Mouse (Mus musculus): ENCODE measurements around the gene Rps7. TPM values are rescaled to one million over a fixed set of nuclear protein-coding genes. Genes with fewer than 3 reads are reported as not detected.

Rps7 gene
- total RNA-seq (2012; rRNA removed) (2,570 and 2,803 TPM in 2 replicates), total RNA-seq (2014; rRNA removed) (2,791 and 3,047 TPM in 2 replicates), polyA plus RNA-seq (2012; ENCODE audit: insufficient read length, low read depth) (753 and 994 TPM in 2 replicates)

GRCm38 (mm10) chr12:28635535-28636476 is at the start of gene Rps7:
Gene Rps7, minus strand, starts transcription at chr12:28635953.
- peak within 1 kb of the TSS; percentile 63 for H3K27ac ChIP-seq (ENCODE audit: insufficient read depth, low read depth)
- peak within 1 kb of the TSS; percentile 99 for H3K4me2 ChIP-seq (ENCODE audit: insufficient read depth, low read depth, poor library complexity, severe bottlenecking)
- dilution Hi-C loops (cut with MboI; ENCODE audit: extremely low pct_ligation_motif_present, extremely low pct_unique_long_range_greater_than_20kb, low sequenced_read_pairs): no loop called here
- peaks cover 18 to 31% of the 10 kb centered on the region in 2 experiments for H3K4me1 ChIP-seq (ENCODE audit: control insufficient read depth in 1 of 2, insufficient read depth in 2 of 2)
- DNase-seq (ENCODE audit: extremely low read depth): peak; percentile 95
- peak within 1 kb of the TSS; percentile 98 to 100 (median 98) for H3K4me3 ChIP-seq (replicated peaks in 1 of 3; ENCODE audit: low read depth in 2 of 3, low read length in 2 of 3, poor library complexity in 1 of 3)
- peaks cover 35 to 42% of the 10 kb centered on the region in 2 experiments for H3K36me3 ChIP-seq (replicated peaks in 1 of 2; ENCODE audit: control insufficient read depth in 1 of 2, insufficient read depth in 1 of 2, low read length in 1 of 2)
- H3K9ac ChIP-seq (ENCODE audit: insufficient read depth, low read depth): peak within 1 kb of the TSS; percentile 99
- H3K79me2 ChIP-seq (replicated peaks; ENCODE audit: control insufficient read depth, extremely low read depth, insufficient read depth, poor library complexity, severe bottlenecking): peaks cover 33% of the 10 kb centered on the region
- H3K27me3 ChIP-seq (replicated peaks): no peaks in the 10 kb centered on the region
- in situ Hi-C loops (cut with MboI; ENCODE audit: low pct_ligation_motif_present, low pct_unique_long_range_greater_than_20kb, low sequenced_read_pairs): no loop called here
- H3K9me3 ChIP-seq (replicated peaks; ENCODE audit: low read length): no peaks in the 10 kb centered on the region
- TF ChIP-seq USF2 (conservative IDR thresholded peaks at IDR 0.05; ENCODE audit: low read depth, low read length) (no peak), MAZ (IDR thresholded peaks at IDR 0.05; ENCODE audit: low read depth, low read length) (0 out of 2 replicates have a peak, but pooled peaks have one; percentile 55), PAX5 (IDR thresholded peaks at IDR 0.05; ENCODE audit: low read length) (no peak), ZNF384 (IDR thresholded peaks at IDR 0.05; ENCODE audit: low read depth, low read length) (0 out of 2 replicates have a peak, but pooled peaks have one; percentile 16), RAD21 (IDR thresholded peaks at IDR 0.05; ENCODE audit: low read depth, low read length) (no peak), IRF4 (IDR thresholded peaks at IDR 0.05; ENCODE audit: low read depth, low read length) (peak; percentile 71; the same call in 1 of the 2 replicates), ZMIZ1 (IDR thresholded peaks at IDR 0.05; ENCODE audit: low read depth, low read length) (peak; percentile 82), ZKSCAN1 (IDR thresholded peaks at IDR 0.05; ENCODE audit: borderline replicate concordance, low read depth, low read length) (no peak), TBP (conservative IDR thresholded peaks at IDR 0.05; ENCODE audit: low read depth, low read length) (peak; percentile 98), POLR2A (IDR thresholded peaks at IDR 0.05; ENCODE audit: low read depth, low read length) (peak; percentile 96), JUND (conservative IDR thresholded peaks at IDR 0.05; ENCODE audit: low read depth, low read length) (peak; percentile 45; the same call in 1 of the 2 replicates), UBTF (IDR thresholded peaks at IDR 0.05; ENCODE audit: low read depth, low read length) (peak; percentile 80; the same call in 1 of the 2 replicates), MYC (IDR thresholded peaks at IDR 0.05; ENCODE audit: low read depth, low read length) (peak; percentile 95), ELF1 (IDR thresholded peaks at IDR 0.05; ENCODE audit: low read depth, low read length) (peak; percentile 95), MAFK (IDR thresholded peaks at IDR 0.05; ENCODE audit: insufficient replicate concordance, low read length) (no peak), CHD2 (IDR thresholded peaks at IDR 0.05; ENCODE audit: low read length) (peak; percentile 99), RCOR1 (conservative IDR thresholded peaks at IDR 0.05; ENCODE audit: low read depth, low read length) (no peak), TCF12 (IDR thresholded peaks at IDR 0.05; ENCODE audit: low read depth, low read length) (peak; percentile 97), E2F4 (IDR thresholded peaks at IDR 0.05; ENCODE audit: insufficient replicate concordance, low read depth, low read length) (peak; percentile 69; the same call in 1 of the 2 replicates), POLR2AphosphoS2 (IDR thresholded peaks at IDR 0.05; ENCODE audit: low read depth, low read length) (peak; percentile 82; the same call in 1 of the 2 replicates), MXI1 (IDR thresholded peaks at IDR 0.05; ENCODE audit: low read depth, low read length) (peak; percentile 87), HCFC1 (IDR thresholded peaks at IDR 0.05; ENCODE audit: low read depth, low read length) (peak; percentile 93), JUN (IDR thresholded peaks at IDR 0.05; ENCODE audit: insufficient read depth, low read depth, low read length) (no peak), SIN3A (IDR thresholded peaks at IDR 0.05; ENCODE audit: low read length) (peak; percentile 92), CHD1 (IDR thresholded peaks at IDR 0.05; ENCODE audit: low read depth, low read length) (no peak), CTCF (conservative IDR thresholded peaks at IDR 0.05 in 1 of 2, IDR thresholded peaks at IDR 0.05 in 1 of 2; ENCODE audit: low read depth in 2 of 2, low read length in 2 of 2) (no peak), EP300 (IDR thresholded peaks at IDR 0.05; ENCODE audit: low read length) (no peak), SMC3 (IDR thresholded peaks at IDR 0.05; ENCODE audit: low read depth, low read length) (no peak), NRF1 (IDR thresholded peaks at IDR 0.05; ENCODE audit: low read depth, low read length) (peak; percentile 21; the same call in 1 of the 2 replicates), MEF2A (IDR thresholded peaks at IDR 0.05; ENCODE audit: borderline replicate concordance, low read depth, low read length) (peak; percentile 76), KAT2A (IDR thresholded peaks at IDR 0.05; ENCODE audit: insufficient replicate concordance, low read length) (peak; percentile 90), USF1 (IDR thresholded peaks at IDR 0.05; ENCODE audit: low read depth, low read length) (no peak), ETS1 (conservative IDR thresholded peaks at IDR 0.05; ENCODE audit: low read depth, low read length) (0 out of 2 replicates have a peak, but pooled peaks have one; percentile 16), MAX (IDR thresholded peaks at IDR 0.05; ENCODE audit: low read length) (no peak; the same call in 1 of the 2 replicates), NELFE (IDR thresholded peaks at IDR 0.05; ENCODE audit: low read depth, low read length) (peak; percentile 93), BHLHE40 (IDR thresholded peaks at IDR 0.05; ENCODE audit: low read depth, low read length) (peak; percentile 15; the same call in 1 of the 2 replicates), GABPA (IDR thresholded peaks at IDR 0.05; ENCODE audit: insufficient replicate concordance, low read depth, low read length) (no peak)

Data from CH12.LX (cell line).